Mouse (Mus musculus): ENCODE results near the gene Morc4. TPM values are rescaled to one million over a fixed set of nuclear protein-coding genes. Genes with fewer than 3 reads are reported as not detected.
A peak's percentile ranks its signal among the peaks of the same experiment; 100 is the strongest.

Gene Morc4
- total RNA-seq (2021) = 1 to 10 TPM; 4.8 to 5.8 TPM

GRCm38 (mm10) chrX:139870938-139871791, at the start of gene Morc4:
Morc4 (minus strand) TSS chrX:139871677.
- DNase-seq (ENCODE audit: extremely low spot score in 1 of 2, low spot score in 2 of 2) = peak; percentile 27 to 57
- intact Hi-C loops (cut with DNase I) = no loop called here

GRCm38 (mm10) chrX:139920572-139920971, 49.1 kb upstream of the Morc4 start:
- no peak for DNase-seq (ENCODE audit: extremely low spot score in 1 of 2, low spot score in 2 of 2)
- intact Hi-C loops (cut with DNase I) = no loop called here

GRCm38 (mm10) chrX:139891387-139891786, 19.9 kb upstream of the Morc4 start:
- intact Hi-C loops (cut with DNase I) = no loop called here
- no peak for DNase-seq (ENCODE audit: extremely low spot score in 1 of 2, low spot score in 2 of 2)

- no peak for DNase-seq (ENCODE audit: extremely low spot score in 1 of 2, low spot score in 2 of 2)
- intact Hi-C loops (cut with DNase I) = no loop called here
Measured at GRCm38 (mm10) chrX:139883221-139883620, 11.7 kb upstream of the Morc4 start.

- intact Hi-C loops (cut with DNase I) = no loop called here
- DNase-seq (ENCODE audit: extremely low spot score in 1 of 2, low spot score in 2 of 2) = no peak
Measured at GRCm38 (mm10) chrX:139877936-139878335, 6.5 kb upstream of the Morc4 start.

GRCm38 (mm10) chrX:139877105-139877504, 5.6 kb upstream of the Morc4 start:
- DNase-seq (ENCODE audit: extremely low spot score in 1 of 2, low spot score in 2 of 2) = no peak
- intact Hi-C loops (cut with DNase I) = no loop called here

GRCm38 (mm10) chrX:139870300-139870711, 1.2 kb downstream of the Morc4 start:
- peak in 1 of 2 experiments; percentile 23 for DNase-seq (ENCODE audit: extremely low spot score in 1 of 2, low spot score in 2 of 2)
- intact Hi-C loops (cut with DNase I) = no loop called here

GRCm38 (mm10) chrX:139859402-139859801, 12.1 kb downstream of the Morc4 start:
- intact Hi-C loops (cut with DNase I) = no loop called here
- DNase-seq (ENCODE audit: extremely low spot score in 1 of 2, low spot score in 2 of 2) = no peak

- DNase-seq (ENCODE audit: extremely low spot score in 1 of 2, low spot score in 2 of 2) = no peak
- intact Hi-C loops (cut with DNase I) = no loop called here
Measured at GRCm38 (mm10) chrX:139854795-139855194, 16.7 kb downstream of the Morc4 start.

- DNase-seq (ENCODE audit: extremely low spot score in 1 of 2, low spot score in 2 of 2) = no peak
- intact Hi-C loops (cut with DNase I) = no loop called here
Measured at GRCm38 (mm10) chrX:139841091-139841490, 30.4 kb downstream of the Morc4 start.

- intact Hi-C loops (cut with DNase I) = no loop called here
- no peak for DNase-seq (ENCODE audit: extremely low spot score in 1 of 2, low spot score in 2 of 2)
Measured at GRCm38 (mm10) chrX:139839057-139839456, 32.4 kb downstream of the Morc4 start.

GRCm38 (mm10) chrX:139832464-139832863, 39.0 kb downstream of the Morc4 start:
- intact Hi-C loops (cut with DNase I) = loop anchor here (5.0 kb wide), 2 partner anchors 55 to 460 kb away; no protein-coding TSS in a partner anchor
- DNase-seq (ENCODE audit: extremely low spot score in 1 of 2, low spot score in 2 of 2) = peak; percentile 27 to 29

- no peak for DNase-seq (ENCODE audit: extremely low spot score in 1 of 2, low spot score in 2 of 2)
- intact Hi-C loops (cut with DNase I) = no loop called here
Measured at GRCm38 (mm10) chrX:139828363-139829092, 42.9 kb downstream of the Morc4 start.

- intact Hi-C loops (cut with DNase I) = no loop called here
- no peak for DNase-seq (ENCODE audit: extremely low spot score in 1 of 2, low spot score in 2 of 2)
Measured at GRCm38 (mm10) chrX:139826926-139827325, 44.6 kb downstream of the Morc4 start.

GRCm38 (mm10) chrX:139825402-139825801, 46.1 kb downstream of the Morc4 start:
- DNase-seq (ENCODE audit: extremely low spot score in 1 of 2, low spot score in 2 of 2) = no peak
- intact Hi-C loops (cut with DNase I) = no loop called here

GRCm38 (mm10) chrX:139815201-139815600, 56.3 kb downstream of the Morc4 start:
- no peak for DNase-seq (ENCODE audit: extremely low spot score in 1 of 2, low spot score in 2 of 2)
- intact Hi-C loops (cut with DNase I) = no loop called here

GRCm38 (mm10) chrX:139814018-139814635, 57.4 kb downstream of the Morc4 start:
- intact Hi-C loops (cut with DNase I) = no loop called here
- DNase-seq (ENCODE audit: extremely low spot score in 1 of 2, low spot score in 2 of 2) = no peak

GRCm38 (mm10) chrX:139813299-139814002, 58.0 kb downstream of the Morc4 start:
- intact Hi-C loops (cut with DNase I) = no loop called here
- no peak for DNase-seq (ENCODE audit: extremely low spot score in 1 of 2, low spot score in 2 of 2)
